Mouse (Mus musculus) gastrocnemius, postnatal 14 days (tissue): Measurements from ENCODE around the gene BC051019. TPM values are rescaled to one million over a fixed set of nuclear protein-coding genes. Genes with fewer than 3 reads are reported as not detected.

Source experiments
- DNase-seq: peaks from one replicate; pipeline ENCODE4 v3.0.0; 2021; ENCODE audit warnings: mixed read lengths
- intact Hi-C: fragments of 180-260 bp; cut with DNase I; formaldehyde crosslinking; loops from one replicate; pipeline ENCODE4 v1.15.1; 2025; ENCODE audit warnings: low total_unique reads
- long read RNA-seq, 2 experiments: library from polyadenylated mRNA; stranded (forward); transcript quantifications; one replicate each; pipeline ENCODE4 v2.0.0; 2021
- total RNA-seq, 2 experiments: library from RNA; stranded (reverse); gene quantifications; 2 replicates each; pipeline ENCODE4 v1.2.3; 2021

The BC051019 gene
- total RNA-seq = not detected
- long read RNA-seq, experiment 1 = 0 reads
- long read RNA-seq, experiment 2 = 0 reads

- no peak for DNase-seq
- intact Hi-C loops = no loop called here
These were observed at the start of gene BC051019 for GRCm38 (mm10) chr7:109723697-109724096. TSS of gene BC051019 (minus strand) at chr7:109723850.

- DNase-seq = no peak
- intact Hi-C loops = no loop called here
These were observed 48.6 kb upstream of the BC051019 start for GRCm38 (mm10) chr7:109772251-109772650.

- no peak for DNase-seq
- intact Hi-C loops = no loop called here
These were observed 45.2 kb upstream of the BC051019 start for GRCm38 (mm10) chr7:109768699-109769383.

- intact Hi-C loops = no loop called here
- no peak for DNase-seq
These were observed 44.1 kb upstream of the BC051019 start for GRCm38 (mm10) chr7:109767575-109768350.

GRCm38 (mm10) chr7:109764009-109764408 is 40.4 kb upstream of the BC051019 start:
- no peak for DNase-seq
- intact Hi-C loops = no loop called here

- intact Hi-C loops = no loop called here
- no peak for DNase-seq
These were observed 32.6 kb upstream of the BC051019 start for GRCm38 (mm10) chr7:109756291-109756690.

GRCm38 (mm10) chr7:109754034-109754433 is 30.4 kb upstream of the BC051019 start:
- intact Hi-C loops = no loop called here
- DNase-seq = no peak

GRCm38 (mm10) chr7:109752008-109752925 is 28.6 kb upstream of the BC051019 start, which contains the start of gene Tmem9b:
TSS of gene Tmem9b (minus strand) at chr7:109752875.
- peak; percentile 84 for DNase-seq
- intact Hi-C loops = no loop called here

GRCm38 (mm10) chr7:109751427-109752007 is 27.9 kb upstream of the BC051019 start:
- no peak for DNase-seq
- intact Hi-C loops = no loop called here

GRCm38 (mm10) chr7:109747747-109748146 is 24.1 kb upstream of the BC051019 start:
- intact Hi-C loops = no loop called here
- DNase-seq = no peak

- DNase-seq = no peak
- intact Hi-C loops = no loop called here
These were observed 18.1 kb upstream of the BC051019 start for GRCm38 (mm10) chr7:109741703-109742102.

GRCm38 (mm10) chr7:109741060-109741459 is 17.4 kb upstream of the BC051019 start:
- no peak for DNase-seq
- intact Hi-C loops = no loop called here

- intact Hi-C loops = no loop called here
- no peak for DNase-seq
These were observed 16.2 kb upstream of the BC051019 start for GRCm38 (mm10) chr7:109739822-109740370.

- DNase-seq = no peak
- intact Hi-C loops = no loop called here
These were observed 11.2 kb upstream of the BC051019 start for GRCm38 (mm10) chr7:109734806-109735205.

GRCm38 (mm10) chr7:109731626-109732025 is 8.0 kb upstream of the BC051019 start, which contains the start of gene Ascl3:
TSS of gene Ascl3 (minus strand) at chr7:109731726.
- intact Hi-C loops = no loop called here
- no peak for DNase-seq

GRCm38 (mm10) chr7:109723114-109723513 is 536 bp downstream of the BC051019 start:
- intact Hi-C loops = no loop called here
- DNase-seq = no peak

GRCm38 (mm10) chr7:109722618-109723017 is 1.0 kb downstream of the BC051019 start:
- intact Hi-C loops = no loop called here
- DNase-seq = no peak

GRCm38 (mm10) chr7:109719286-109719685 is 4.4 kb downstream of the BC051019 start:
- intact Hi-C loops = loop anchor here (5.0 kb wide), 1 partner anchor 192 kb away; no protein-coding TSS in a partner anchor
- no peak for DNase-seq

GRCm38 (mm10) chr7:109713434-109713982 is 10.1 kb downstream of the BC051019 start:
- no peak for DNase-seq
- intact Hi-C loops = loop anchor here (5.0 kb wide), 1 partner anchor 179 kb away; no protein-coding TSS in a partner anchor
